Mouse (Mus musculus): Measurements from ENCODE around the gene Chga. TPM values are rescaled to one million over a fixed set of nuclear protein-coding genes. Genes with fewer than 3 reads are reported as not detected.

Chga gene
- polyA plus RNA-seq, 3 experiments from 2014 or later, result 0.47 TPM; not detected in 2

GRCm38 (mm10) chr12:102565086-102565485, 10.3 kb downstream of the Chga start:
- no peak for ATAC-seq

- ATAC-seq, result no peak
Measured at GRCm38 (mm10) chr12:102566951-102567350, 12.2 kb downstream of the Chga start.

GRCm38 (mm10) chr12:102568219-102568618, 13.4 kb downstream of the Chga start:
- no peak for ATAC-seq

GRCm38 (mm10) chr12:102570111-102570510, 15.3 kb downstream of the Chga start:
- ATAC-seq, result no peak

GRCm38 (mm10) chr12:102570734-102571133, 16.0 kb downstream of the Chga start:
- no peak for ATAC-seq

- no peak for ATAC-seq
Measured at GRCm38 (mm10) chr12:102571666-102572065, 16.9 kb downstream of the Chga start.

- no peak for ATAC-seq
Measured at GRCm38 (mm10) chr12:102573036-102573435, 18.3 kb downstream of the Chga start.

- ATAC-seq, result no peak
Measured at GRCm38 (mm10) chr12:102575541-102576329, 21.0 kb downstream of the Chga start.

- ATAC-seq, result no peak
Measured at GRCm38 (mm10) chr12:102576659-102577398, 22.1 kb downstream of the Chga start.

GRCm38 (mm10) chr12:102579041-102579440, 24.3 kb downstream of the Chga start:
- peak; percentile 47 for ATAC-seq

GRCm38 (mm10) chr12:102581579-102582196, 26.9 kb downstream of the Chga start:
- ATAC-seq, result peak; percentile 70

GRCm38 (mm10) chr12:102582441-102582840, 27.7 kb downstream of the Chga start:
- ATAC-seq, result no peak

- ATAC-seq, result no peak
Measured at GRCm38 (mm10) chr12:102585390-102585789, 30.6 kb downstream of the Chga start.

- ATAC-seq, result no peak
Measured at GRCm38 (mm10) chr12:102586286-102586881, 31.6 kb downstream of the Chga start.

GRCm38 (mm10) chr12:102587106-102587505, 32.3 kb downstream of the Chga start:
- ATAC-seq, result no peak

GRCm38 (mm10) chr12:102590711-102591360, 36.1 kb downstream of the Chga start:
- ATAC-seq, result no peak

- no peak for ATAC-seq
Measured at GRCm38 (mm10) chr12:102593699-102594098, 38.9 kb downstream of the Chga start.

- no peak for ATAC-seq
Measured at GRCm38 (mm10) chr12:102594627-102595026, 39.9 kb downstream of the Chga start.

- no peak for ATAC-seq
Measured at GRCm38 (mm10) chr12:102596410-102596809, 41.6 kb downstream of the Chga start.

GRCm38 (mm10) chr12:102597466-102597865, 42.7 kb downstream of the Chga start:
- no peak for ATAC-seq

- no peak for ATAC-seq
Measured at GRCm38 (mm10) chr12:102598535-102598934, 43.8 kb downstream of the Chga start.

- ATAC-seq, result no peak
Measured at GRCm38 (mm10) chr12:102599801-102600200, 45.0 kb downstream of the Chga start.

Data from inflammation-experienced regulatory T-cells, adult 6 months (primary cell).